Mouse (Mus musculus): Measurements from ENCODE around the gene Hsd17b2.
A peak's percentile ranks its signal among the peaks of the same experiment; 100 is the strongest.

Gene Hsd17b2

DNA sequence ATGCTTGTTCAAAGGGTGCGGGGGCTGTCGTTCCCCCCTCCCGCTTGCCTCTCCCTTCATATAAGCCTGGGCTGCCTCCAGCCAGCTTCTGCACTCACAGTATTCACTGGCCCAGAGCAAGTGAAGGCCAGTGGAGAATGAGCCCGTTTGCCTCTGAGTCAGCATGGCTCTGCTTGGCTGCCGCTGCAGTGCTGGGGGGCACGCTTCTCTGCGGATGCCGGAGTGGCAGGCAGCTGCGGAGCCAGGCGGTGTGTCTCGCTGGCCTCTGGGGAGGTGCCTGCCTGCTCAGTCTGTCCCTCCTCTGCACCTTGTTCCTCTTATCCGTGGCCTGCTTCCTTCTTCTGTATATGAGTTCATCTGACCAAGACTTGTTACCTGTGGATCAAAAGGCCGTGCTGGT, at the start of gene Hsd17b2:
TSS of gene Hsd17b2 (plus strand) at position 46 of the 400 bp plus-strand sequence.
- no peak for DNase-seq

DNA sequence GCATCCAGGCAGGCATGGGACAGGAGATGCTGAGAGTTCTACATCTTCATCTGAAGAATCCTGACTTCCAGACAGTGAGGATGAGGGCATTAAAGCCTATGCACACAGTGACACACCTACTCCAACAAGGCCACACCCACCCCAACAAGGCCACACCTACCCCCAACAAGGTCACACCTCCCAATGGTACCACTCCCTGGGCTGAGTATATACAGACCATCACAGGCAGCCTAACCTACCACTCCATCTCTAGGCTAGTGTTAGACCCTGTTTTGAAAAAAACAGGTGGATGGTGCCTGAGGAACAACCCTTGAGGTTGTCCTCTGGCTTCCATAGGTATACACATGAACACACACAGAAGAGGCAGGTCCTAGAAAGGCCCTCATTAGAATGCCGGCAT, 49.4 kb upstream of the Hsd17b2 start:
- no peak for DNase-seq

DNA sequence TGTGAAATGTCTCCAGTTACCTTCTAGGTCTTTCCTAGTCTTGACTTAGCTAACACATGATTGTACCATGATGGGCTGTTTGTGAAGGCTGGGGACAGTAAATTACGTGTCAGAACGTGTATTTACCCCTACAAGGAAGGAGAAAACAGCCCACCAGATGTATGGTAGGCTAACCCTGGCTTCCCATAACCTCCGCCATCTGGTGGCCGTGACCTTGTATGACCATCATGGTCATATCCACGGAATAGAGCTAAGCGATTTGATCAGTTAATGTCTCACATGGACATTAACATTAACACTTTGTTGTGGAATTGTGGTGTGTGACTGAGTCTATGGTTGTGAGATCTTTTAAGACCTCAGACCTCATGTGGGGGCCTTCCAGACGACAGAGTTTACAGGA, 42.7 kb upstream of the Hsd17b2 start:
- DNase-seq, result no peak

DNA sequence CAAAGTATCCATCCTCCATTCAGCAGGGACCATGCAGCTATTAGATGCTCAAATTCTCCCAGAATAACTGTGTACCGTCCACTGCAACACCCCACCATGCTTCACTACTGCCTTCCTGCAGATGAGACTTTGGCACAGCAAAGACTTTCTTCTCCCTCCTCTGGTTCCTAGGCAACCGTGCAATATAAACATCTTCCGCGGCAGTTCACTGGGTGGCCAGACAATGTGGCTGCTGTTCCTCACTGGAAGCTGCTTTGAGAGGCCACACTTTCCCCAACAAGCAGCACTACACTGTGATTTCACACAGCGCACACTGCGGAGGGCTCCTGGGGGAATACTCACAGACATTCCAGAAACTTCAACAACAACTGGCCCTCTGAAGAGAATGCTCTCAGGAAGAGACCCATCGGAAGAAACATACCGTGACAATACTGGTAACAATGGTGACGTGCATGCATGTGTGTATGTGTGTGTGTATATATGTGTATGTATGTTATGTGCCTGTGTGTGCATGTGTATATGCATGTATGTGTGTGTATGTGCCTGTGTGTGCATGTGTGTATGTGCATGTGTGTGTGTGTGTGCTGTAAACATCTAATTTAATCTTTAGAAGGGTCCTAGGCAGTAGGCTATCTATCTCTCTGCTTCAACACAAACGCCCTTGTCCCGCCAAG, 41.2 kb upstream of the Hsd17b2 start:
- DNase-seq, result peak; percentile 13

DNA sequence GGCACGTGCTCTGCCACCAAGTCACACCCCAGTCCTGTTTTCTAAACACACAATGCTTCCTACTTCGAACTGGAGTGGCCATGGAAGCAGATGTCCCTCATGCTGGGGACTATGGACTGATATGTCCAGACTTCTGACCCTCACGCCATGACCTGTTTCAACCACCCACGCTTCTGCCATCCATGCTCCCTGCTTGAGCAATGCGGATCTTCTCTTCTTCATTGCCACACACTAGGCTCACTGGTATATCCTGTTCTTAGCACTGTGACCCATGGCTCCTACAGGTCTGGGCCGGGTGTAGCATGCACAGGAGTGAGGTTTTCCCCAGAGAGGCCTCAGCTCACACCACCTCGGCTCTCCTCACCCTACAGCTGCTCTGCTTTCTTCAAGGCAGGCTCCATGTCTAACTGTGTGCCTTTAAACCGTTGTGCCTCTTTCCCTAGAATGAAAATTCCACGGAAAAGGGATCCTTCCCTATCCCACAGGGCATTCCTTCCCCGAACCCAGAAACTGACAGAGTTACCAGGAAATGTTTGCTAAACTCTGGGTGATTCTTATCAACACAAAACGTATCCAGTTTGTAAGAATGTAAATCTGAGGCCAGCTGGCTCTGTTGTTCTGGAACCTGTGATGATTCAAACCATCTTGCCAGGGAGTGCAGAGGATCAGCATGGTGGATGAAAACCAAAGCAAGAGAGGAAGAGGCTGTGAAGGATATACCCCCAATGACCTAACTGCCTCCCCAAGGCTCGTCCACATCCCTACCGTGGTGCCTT, 34.2 kb upstream of the Hsd17b2 start:
- no peak for DNase-seq

DNA sequence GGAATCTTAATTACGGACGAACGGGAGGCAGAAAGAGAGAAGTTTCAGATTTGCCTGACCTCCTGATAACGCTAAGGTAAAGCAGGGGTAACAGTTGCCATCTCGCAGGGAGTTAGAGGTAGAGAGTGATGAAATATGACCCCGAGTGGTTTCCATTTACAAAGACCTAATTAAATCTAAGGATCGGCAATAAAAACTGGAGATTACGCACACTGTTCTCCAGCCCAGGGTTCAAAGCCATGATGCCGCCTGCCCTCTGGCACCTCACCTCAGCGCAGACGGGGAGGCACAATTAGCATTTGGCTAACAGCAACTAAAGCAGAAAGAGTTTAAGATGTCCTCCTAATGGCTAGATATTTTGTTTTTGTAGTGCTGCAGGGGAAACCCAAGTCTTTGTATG, 31.2 kb upstream of the Hsd17b2 start:
- DNase-seq, result no peak

DNA sequence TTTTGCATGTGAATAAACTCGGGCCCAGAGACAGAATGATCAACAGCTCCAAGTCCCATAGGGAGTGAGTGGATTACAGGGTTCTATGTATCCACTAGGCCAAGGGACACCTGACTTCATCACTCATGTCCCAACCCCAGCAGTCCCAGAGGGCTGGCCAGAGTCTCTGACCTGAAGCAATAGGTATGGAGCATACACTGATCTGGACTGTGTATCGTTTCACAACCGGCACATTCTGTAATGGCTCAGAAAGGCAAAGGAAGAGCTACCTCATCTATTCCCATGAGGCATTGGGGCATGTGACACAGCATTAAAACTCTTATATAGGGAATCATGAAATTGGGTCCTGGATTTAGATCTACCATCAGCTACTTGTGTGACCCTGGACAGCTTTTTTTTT, 29.1 kb upstream of the Hsd17b2 start:
- DNase-seq, result no peak

DNA sequence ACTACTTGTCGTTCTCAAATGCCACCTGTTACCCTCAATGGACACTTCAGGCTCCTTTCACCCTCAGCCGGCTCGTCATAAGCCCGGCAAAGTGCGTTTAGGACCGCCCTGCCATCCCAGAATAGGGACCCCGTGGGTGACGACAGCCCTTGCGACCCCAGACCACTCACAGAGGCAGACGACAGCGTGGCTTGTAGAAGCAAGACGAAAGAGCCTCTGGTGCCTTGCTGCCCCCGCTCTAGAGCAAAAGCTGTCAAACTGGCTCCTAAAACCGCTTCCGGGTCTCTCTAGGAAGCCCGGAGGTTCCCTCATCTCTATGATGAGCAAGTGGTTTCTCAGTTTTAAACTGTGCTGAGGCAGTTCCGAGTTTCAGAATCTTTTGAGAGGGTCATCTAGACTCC, 28.3 kb upstream of the Hsd17b2 start, which contains the start of gene Sdr42e1:
TSS of gene Sdr42e1 (minus strand) at position 260 of the 401 bp plus-strand sequence.
- peak; percentile 45 for DNase-seq

DNA sequence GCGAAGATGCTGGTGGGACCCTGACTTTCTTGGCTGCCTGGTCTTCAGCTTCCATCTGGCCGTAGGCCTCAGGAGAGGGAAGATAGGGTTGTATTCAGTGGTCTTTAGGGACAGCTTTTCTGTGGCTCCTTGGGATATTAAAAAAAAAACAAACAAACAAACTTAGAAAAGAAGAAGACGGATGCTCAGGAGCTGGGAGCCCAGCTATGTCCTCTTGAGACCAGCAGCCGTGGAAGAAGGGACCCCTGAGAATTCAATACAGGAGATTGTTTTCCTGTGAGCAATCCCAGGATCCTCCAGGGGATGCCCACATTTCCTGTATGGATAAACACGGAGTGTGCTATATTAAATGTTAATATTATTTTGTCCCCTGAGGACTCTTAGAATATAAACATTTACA, 26.5 kb upstream of the Hsd17b2 start:
- no peak for DNase-seq

DNA sequence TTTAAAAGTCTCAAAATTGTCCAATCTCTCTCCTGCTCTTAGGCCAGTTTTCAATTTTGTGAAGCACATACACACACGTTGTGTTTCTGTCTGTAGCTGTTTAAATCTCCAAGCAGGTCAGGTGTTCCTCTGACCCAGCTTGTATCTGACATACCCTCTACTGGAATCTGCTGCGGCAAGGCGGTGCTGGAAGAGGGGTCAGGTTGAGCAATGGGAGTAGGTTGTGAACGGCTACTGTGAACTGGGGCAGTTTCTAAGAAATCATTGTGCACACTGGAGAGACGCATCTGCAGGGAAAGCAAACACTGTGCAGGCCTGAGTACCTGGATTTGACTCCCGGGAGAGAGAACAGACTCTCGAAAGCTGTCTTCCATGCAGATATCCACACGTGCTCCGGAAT, 25.2 kb upstream of the Hsd17b2 start:
- no peak for DNase-seq

DNA sequence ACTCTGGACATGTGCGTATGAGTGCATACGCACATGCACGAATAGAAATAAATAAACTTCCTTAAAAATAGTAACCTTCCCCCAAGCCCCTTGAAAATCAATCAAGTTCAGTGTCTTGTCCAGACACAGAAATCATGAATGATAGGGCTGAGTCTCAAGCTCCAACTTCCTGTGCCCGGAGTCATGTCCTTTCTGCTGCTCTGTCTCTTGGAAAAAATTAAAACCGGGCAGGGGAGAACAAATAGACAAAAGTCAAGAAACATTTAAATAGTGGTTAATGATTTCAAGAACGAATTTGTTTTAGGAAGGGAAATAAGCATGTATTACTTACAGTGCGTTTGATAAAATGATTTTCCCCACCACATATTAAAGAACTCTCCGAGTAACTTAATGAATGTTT, 24.7 kb upstream of the Hsd17b2 start:
- no peak for DNase-seq

DNA sequence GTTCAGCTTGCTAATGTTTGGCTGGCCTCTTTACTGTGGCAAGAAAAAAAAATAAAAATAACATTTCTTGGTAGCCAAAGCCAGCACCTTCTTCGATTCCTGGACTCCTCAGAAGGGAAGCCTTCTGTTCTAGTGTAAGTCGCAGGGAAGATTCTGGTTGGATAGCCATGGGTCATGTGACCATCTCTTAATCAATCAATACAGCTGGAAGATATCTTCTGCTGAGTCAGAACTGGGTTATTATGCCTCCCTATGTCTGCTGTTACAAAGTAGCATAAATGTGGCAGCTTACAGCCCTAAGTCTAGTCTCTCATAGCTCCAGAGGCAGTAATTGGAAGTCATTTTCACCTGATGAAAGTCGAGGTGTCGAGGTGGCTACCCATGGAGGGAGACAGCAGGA, 23.1 kb upstream of the Hsd17b2 start:
- DNase-seq, result no peak

DNA sequence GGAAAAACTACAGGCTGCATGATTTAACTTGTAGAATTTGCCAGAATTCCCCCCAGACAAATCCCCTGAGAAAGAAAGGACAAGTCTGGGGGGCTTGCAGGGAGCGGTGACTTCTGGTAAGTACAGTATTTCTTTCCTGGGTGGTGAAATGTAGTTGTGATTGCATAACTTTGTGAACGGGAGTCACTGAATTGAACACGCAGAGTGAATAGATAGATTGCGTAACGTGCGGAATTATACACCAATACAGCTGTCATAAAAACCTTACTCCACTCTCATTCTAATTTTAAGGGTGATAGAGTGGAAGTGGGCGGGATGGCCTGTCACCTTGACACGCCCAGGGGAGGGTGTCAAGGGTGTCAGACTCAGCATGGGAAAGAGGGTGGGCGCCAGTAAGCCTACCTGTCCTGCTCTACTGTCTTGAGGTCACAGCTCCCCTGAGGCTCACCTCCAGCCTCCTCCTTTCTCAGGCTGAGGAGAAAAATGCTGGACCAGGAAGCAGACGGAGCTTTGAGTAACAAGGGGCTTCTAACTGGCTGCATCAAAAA, 17.7 kb upstream of the Hsd17b2 start:
- no peak for DNase-seq

DNA sequence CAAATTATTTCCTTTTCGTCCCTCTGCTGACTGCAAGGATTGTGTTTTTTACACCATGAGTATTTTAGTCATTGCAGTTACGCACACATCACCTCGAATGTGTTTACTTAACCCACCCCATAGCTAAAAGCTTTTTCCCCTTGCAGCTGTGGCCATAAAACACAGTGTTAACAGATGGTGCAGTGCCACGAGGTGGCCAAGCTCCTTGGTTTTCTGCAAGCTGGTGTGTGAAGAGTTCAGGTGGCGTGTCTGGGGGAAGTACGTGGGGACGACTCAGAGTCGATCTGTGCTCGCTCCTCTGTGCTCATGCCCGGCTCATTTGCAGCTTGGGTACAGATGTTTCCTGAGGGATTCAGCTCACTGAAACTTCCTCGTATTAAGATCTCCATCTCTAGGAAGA, 17.2 kb upstream of the Hsd17b2 start:
- DNase-seq, result no peak

DNA sequence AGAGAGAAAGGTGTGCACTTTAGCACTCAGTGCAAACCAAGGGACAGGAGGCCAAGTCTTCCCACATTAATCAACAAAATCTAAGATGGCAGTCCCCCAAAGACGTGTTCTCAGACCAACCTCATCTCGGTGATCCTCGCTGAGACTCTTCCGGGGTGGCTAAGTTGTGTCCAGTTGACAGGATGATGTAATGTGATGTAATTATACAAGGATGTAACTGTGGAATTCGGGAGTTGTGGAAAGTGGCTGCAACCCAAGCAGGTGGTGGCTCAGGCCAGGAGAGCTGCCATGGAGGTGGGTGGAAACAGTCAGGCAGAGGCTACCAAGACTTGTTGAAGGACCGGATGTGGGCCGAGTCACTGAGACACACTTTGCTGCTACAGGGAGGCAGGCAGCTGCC, 13.8 kb upstream of the Hsd17b2 start:
- DNase-seq, result no peak

DNA sequence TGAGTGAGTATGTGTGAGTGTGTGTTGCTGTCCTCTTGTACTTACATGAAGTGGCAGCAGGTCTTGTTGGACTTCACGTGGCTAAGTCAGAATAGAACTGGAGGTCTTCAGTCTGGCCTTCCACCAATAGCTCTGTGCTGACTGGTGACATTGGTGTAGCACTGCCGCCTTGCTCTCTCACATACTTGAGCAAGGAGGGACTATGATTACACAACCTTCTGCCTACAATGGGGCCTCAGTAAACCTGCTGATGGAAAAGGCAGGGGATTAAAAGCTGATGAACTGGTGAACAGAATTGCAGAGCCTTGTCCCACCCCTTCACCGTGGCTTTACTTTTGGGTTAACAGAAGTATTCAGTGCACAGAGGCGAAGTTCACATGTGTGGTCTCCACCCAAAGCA, 9.6 kb upstream of the Hsd17b2 start:
- DNase-seq, result no peak

DNA sequence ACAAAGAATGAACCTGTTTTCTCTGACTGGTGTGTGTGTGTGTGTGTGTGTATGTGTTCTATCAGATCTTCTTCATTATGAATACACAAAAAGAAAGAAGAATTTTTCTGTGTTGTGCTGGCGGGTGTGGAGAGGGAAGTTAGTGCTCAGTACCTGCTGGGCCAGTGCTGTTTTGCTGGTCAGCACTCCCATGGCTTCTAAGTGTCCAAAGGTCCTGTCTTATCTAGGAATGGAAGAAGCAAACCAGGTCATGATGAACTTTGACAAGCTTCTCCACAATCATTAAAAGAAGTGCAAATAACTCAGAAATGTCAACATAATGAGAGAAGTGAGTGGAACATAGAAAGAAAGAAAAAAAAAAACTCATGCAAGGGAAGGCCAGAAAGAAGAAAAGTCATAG, 6.1 kb upstream of the Hsd17b2 start:
- no peak for DNase-seq

DNA sequence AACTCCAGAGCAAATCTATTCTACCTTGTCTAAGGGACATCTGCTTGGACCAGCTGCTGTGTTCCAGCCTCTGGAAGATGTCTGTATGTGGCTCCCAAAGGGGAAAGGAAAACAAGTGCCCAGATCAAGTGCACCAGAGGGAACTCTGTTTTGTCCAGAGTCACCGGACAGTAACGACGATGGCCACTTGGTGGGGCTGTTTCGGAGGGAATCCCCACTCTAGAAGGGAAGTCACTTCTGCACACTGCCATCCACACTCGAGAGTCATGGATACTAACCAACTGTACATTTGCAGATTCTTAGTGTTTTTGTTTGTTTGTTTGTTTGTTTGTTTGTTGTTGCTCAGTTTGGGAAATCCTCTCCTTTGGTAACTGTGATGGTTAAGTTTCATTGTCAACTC, 4.5 kb upstream of the Hsd17b2 start:
- peak; percentile 31 for DNase-seq

DNA sequence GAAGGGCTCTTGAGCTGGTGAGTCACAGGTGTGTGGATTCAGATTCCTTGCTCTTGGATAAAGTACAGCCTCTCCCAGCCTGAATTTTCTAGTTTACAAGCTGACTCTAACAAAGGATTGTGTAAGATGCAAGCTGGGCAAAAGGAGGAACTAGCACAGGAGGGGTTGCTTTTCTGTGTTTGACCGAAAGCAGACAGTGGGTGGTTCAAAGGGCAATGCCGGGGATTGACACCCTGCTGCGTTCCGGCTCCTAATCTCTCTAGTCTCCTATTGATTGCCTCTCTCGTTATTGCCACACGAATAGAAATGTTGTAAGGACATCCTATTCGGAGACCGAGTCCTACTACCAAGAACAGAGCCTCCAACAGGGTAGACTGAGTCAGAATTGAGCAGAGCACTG, 1.0 kb upstream of the Hsd17b2 start:
- DNase-seq, result no peak

DNA sequence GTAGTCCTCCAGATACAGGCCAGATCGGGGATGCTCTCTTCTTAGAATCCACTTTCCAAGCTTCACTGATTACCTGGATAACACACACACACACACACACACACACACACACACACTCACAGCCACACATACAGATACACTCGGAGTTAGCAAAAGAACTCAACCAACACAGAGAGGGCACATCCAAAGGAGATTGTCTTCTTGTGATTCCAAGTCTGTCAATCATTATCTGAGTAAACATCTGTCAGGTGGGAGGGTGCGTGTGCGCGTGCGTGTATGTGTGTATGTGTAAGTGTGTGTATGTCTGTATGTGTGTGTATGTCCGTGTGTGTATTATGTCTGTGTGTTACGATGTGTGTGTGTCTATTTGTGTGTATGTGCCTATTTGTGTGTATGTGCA, 458 bp upstream of the Hsd17b2 start:
- DNase-seq, result no peak

DNA sequence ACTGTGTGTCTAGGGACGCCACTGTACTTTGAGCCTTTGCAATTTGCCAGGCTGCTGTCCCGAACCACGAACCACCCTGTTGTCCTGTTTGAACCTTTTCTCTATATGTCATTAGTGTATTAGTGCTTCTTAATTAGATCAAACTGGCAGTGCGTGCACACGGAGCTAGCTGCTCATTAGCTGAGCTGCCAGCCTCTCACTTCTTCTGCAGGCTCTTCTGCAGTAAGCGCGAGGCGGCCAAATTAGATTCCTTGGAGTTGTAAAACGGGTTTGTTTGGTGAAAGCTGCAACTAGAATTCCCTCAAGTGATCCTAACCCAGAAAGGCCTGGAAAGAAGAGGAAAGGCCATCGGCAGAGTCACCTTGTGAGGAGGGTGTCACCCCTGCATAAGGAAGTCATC, 997 bp downstream of the Hsd17b2 start:
- DNase-seq, result no peak

DNA sequence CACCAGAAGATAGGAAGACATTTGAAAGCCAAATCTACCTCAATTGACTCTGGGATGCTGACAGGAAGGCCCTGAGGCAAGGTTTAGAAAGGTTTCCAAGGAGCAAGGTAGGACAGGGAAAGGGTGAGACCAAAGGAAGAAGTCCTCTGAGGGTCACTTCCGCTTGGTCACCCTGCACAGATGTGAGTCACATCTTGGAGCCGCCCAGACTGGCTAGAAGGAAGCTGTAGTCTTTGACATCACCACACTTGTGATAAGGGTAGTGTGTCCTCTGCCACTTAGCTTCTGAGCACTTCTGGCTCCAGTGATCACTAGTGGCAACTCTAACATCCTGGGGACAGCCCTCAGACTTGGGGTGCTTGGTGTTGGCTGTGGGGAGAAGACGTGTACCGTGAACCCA, 4.4 kb downstream of the Hsd17b2 start:
- no peak for DNase-seq

DNA sequence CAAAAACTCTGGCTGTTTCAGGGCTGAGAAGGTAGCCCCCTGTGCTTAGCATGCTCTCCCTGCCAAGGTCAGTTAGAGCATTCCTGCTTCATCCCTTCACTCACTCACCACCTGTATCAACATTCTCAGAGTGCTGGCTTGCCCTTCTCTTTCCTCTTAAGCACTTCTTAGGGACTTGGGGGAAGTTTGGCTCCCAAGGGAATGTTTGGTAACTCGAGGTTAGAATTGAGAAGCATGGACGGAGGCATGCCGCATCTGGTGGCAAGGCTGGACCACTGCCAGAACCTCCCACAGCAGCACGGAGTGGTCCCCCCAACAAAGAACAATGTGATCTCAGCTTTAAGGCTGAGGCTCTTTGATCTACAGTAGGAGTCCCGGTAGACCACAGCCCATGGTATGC, 10.5 kb downstream of the Hsd17b2 start:
- DNase-seq, result peak; percentile 14

DNA sequence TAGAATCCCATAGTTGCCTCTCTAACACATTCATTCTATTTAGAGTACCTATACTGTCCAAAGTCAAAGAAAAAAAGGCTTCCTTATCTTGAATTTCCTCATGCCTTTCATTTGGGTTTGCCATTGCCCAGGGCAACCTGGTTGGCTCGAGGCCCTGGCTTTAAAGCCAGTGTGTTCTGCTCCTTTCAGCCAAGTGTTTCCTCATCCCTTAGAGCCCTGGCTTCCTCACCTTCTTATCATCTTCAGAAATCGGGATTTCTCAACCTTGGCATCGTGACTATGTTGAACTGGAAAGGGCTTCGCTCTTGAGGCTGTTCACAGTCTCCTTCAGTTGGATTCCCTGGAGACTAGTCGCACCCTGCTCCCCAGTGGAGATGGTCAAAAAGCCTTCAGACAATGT, 12.9 kb downstream of the Hsd17b2 start:
- no peak for DNase-seq
